Mouse (Mus musculus): ENCODE data around the gene Tll2.

Gene Tll2

GRCm38 (mm10) chr19:41160388-41160787 is 46.2 kb downstream of the Tll2 start:
- no peak for DNase-seq (ENCODE audit: low spot score in 2 of 2)

GRCm38 (mm10) chr19:41154681-41155080 is 52.0 kb downstream of the Tll2 start:
- DNase-seq (ENCODE audit: low spot score in 2 of 2): no peak

GRCm38 (mm10) chr19:41152462-41152861 is 54.2 kb downstream of the Tll2 start:
- DNase-seq (ENCODE audit: low spot score in 2 of 2): no peak

DNA sequence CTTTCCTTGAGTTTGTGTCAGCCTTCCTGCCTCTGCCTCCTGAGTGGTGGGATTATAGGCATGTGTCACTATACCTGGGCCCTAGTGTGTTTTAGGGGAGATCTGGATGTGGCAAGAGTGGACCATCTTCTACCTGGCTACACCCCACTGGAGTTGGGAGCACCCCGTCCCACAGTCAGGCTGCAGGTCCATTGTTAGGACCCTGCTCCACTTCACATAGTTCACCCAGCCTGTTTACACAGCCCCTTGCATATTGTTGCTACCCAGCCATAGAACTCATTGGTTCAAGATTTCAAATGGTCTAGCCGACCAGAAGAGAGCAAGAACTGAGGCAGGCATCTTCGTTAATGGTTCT is 54.6 kb downstream of the Tll2 start:
- DNase-seq (ENCODE audit: low spot score in 2 of 2): no peak

GRCm38 (mm10) chr19:41151321-41152015 is 55.2 kb downstream of the Tll2 start:
- no peak for DNase-seq (ENCODE audit: low spot score in 2 of 2)

DNA sequence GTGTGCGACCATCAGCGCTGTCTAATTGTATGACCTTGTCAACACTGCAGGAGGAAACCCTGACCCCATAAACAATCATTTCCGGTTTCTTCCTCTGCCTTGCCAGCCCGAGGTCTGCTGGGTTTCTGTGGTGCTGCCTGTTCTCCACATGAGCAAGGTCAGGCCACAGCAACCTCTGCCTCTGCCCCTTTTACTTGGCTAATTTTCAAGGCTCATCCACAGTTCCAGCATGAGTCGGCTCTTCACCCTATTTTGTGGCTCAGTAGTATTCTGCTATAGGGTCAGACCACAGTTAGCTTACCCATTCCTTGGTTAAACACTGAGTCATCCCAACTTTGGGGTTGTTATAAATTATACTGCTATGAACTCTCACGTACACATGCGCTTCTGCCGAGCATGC is 65.7 kb downstream of the Tll2 start:
- no peak for DNase-seq (ENCODE audit: low spot score in 2 of 2)

DNA sequence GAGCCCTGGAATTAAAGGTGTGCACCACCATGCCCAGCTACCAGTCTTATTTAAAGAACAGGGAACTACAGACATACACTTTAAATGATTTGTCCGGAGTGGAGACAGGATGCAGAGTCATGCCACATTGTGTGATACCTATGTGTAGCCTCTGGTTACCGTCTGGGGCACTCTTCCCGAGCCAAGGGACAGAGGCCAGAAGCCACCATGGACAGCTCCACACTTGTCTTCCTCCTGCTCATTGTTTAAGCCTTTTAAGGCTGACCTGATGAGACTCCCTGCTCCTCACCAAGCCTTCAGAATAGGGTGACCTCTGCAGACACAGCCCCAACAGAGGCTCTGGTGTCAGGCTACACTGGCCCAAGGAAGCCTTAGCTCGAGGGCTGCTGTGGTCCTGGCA is 67.0 kb downstream of the Tll2 start:
- DNase-seq (ENCODE audit: low spot score in 2 of 2): no peak

DNA sequence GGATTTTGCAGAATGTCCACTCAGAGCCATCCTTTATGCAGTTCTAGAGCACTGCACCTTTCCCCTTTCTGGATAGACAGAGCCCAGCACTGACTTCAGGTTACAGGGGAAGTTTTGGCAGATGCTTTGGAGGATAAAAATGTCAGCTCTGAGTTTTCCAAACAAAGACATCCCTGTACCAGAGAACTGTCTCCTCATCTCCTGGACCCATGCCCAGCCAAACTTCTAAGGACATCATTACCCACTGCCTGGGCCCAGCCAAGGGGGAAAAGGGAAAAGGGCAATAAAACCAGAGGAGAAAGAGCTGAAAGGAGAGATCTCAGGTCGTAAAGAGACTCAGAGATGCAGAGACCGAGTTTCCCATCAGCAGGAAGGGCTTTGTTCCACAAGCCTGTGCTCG is 83.6 kb downstream of the Tll2 start:
- DNase-seq (ENCODE audit: low spot score in 2 of 2): no peak

GRCm38 (mm10) chr19:41119924-41120323 is 86.7 kb downstream of the Tll2 start:
- no peak for DNase-seq (ENCODE audit: low spot score in 2 of 2)

- DNase-seq (ENCODE audit: low spot score in 2 of 2): no peak
Measured at GRCm38 (mm10) chr19:41118346-41118745, 88.3 kb downstream of the Tll2 start.

DNA sequence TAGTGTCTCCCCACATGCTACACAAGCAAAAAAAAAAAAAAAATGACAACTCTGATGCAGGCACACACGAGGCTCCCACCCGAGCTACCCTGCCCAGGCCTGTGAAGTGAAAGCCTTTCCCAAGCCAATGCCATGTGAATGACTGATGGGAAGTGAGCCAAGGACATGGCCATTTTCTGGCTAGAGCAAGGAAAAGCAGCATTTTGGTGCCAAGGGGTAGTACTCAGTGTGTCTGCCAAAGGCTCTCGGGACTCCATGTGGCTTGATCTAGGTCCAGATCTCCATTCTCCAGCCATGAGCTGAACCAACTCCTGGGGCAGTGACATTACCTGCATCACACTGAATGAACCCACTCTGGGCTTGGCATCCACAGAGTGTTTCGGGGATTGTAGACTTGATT is 89.3 kb downstream of the Tll2 start:
- no peak for DNase-seq (ENCODE audit: low spot score in 2 of 2)

DNA sequence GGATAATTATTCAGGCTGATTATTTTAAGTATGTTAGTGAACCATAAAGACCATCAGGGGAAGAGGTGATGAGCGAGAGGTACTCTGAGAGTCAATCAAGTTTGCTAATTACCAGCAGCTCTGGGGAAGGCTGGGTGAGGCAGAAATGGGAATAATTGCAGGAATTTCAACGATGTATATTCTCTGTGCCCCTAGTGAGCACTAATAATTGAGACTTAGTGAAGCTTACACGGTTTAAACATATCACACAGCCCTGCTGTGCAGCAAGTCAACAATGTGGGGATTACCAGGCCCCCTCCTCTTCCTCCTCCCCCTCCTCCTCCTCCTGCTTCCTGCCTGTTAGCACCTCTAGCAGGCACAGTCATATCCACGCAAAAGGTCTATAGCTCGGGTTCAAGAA is 92.0 kb downstream of the Tll2 start:
- DNase-seq (ENCODE audit: low spot score in 2 of 2): no peak

- no peak for DNase-seq (ENCODE audit: low spot score in 2 of 2)
Measured at GRCm38 (mm10) chr19:41113911-41114531, 92.6 kb downstream of the Tll2 start.

GRCm38 (mm10) chr19:41112609-41113008 is 94.0 kb downstream of the Tll2 start:
- DNase-seq (ENCODE audit: low spot score in 2 of 2): no peak

DNA sequence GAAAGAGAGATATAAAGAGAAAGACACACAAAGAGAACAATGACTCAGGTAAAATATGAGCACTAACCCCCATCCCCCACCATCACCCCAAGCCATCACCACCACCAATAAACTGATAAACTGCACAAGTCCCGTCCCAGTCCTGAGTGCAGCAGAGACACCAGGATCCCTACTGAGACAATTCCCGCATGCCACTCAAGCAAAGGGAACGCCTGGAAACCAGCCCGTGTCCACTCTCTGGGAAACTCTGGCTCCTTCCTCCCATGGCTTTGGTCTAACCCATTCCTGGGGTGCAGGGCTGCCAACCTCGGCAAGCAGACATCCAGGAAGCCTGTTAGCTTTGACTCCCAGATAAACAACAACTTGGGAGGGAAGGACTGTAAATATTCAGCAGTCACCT is 96.6 kb downstream of the Tll2 start:
- no peak for DNase-seq (ENCODE audit: low spot score in 2 of 2)

GRCm38 (mm10) chr19:41109496-41109895 is 97.1 kb downstream of the Tll2 start:
- DNase-seq (ENCODE audit: low spot score in 2 of 2): no peak

DNA sequence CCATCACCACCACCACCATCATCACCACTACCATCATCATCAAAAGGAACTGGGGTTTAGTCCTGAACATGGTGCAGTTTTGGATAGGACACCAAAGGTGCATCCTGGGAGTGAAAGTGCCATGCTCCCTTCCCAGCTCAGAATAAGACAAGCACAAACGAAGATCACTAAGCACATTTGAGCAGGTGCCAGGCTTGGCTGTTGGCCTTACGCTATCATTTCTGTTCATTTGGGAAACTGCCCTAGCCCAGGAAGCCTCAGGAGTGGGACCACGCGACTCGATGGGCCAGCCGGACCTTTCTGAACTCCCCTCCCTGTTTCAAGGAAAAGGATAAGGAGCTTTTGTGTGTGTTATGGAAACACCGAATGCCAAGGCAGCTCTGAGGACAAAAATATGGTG is 98.0 kb downstream of the Tll2 start:
- no peak for DNase-seq (ENCODE audit: low spot score in 2 of 2)

GRCm38 (mm10) chr19:41107530-41107929 is 99.1 kb downstream of the Tll2 start:
- DNase-seq (ENCODE audit: low spot score in 2 of 2): no peak

DNA sequence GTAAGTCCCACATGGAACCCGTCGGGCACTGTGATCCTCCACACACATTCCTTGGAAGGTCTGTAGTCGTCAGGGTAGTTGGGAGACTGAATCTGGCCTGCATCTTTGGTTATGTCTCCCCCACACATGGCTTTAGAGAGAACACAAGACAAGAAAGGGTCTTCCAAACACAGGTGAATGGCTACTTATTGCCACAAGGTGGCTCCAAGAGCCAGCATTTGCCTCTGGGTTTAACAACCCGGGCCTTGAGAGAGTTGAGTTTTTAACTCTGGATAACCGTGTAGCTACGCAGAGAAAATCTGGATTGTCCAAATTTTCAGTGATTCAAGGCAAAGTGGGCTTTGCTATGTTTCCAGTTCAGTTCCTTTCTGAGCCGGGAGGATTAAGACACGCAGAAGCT is 101.7 kb downstream of the Tll2 start:
- DNase-seq (ENCODE audit: low spot score in 2 of 2): no peak

- DNase-seq (ENCODE audit: low spot score in 2 of 2): no peak
Measured at GRCm38 (mm10) chr19:41101390-41101789, 105.2 kb downstream of the Tll2 start.

DNA sequence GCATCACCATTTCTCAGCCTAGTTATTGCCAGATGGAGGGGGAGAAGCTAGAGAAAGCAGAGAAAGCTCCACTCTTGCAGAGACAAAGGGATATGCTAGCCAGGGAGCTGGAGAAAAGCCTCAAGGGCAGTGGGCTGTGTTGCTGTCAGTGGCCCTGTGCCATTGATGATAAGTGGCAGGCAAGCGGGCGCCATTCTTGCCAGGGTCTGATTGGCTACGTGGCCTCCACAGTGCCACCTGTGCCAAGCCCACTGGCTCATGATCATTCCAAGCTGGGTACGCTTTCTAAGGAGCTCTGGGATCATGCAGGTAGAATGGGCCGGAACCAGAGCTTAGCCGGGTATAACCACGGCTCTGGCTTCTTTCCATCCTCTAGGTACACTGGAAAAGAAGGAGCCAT is 105.8 kb downstream of the Tll2 start:
- DNase-seq (ENCODE audit: low spot score in 2 of 2): no peak

DNA sequence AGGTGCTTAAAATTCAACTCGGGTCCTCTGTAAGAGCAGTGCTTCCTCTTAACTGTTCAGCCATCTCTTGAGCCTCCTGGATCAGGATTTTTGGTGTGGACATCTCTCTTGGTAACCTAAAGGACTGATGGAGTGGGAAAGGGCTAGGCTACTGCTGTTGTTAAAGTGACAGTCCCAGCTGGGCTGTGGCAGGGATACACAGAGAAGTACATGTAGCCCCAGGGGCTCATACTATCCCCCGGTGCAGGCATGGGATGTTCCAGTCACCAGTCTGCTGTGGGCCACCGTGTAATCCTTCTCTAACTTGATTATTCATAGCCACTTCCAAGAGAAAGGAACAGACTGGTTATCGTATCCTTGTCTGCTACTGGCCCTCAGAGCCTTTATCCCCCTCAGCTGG is 109.6 kb downstream of the Tll2 start:
- no peak for DNase-seq (ENCODE audit: low spot score in 2 of 2)

DNA sequence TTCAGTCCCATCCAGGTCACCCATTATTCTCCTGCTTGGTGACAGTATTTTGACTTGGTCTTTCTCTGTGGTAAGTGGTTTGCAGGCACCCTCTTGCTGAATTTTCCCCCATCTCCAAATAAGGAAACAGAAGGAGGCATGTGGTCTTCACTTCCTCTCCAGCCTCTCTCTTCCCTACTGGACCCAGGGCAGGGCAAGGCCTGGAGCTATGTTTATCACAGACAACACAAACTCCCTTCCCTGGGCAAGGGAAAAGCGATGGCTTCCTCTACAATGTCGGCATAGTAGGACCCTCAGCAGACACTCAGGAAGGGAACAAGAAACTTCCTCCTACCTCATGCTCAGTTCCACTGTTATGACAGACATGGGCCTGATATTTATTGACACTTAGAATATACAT is 114.7 kb downstream of the Tll2 start:
- DNase-seq (ENCODE audit: low spot score in 2 of 2): no peak

- no peak for DNase-seq (ENCODE audit: low spot score in 2 of 2)
Measured at GRCm38 (mm10) chr19:41089833-41090232, 116.8 kb downstream of the Tll2 start.
